Mouse (Mus musculus) neutrophil, adult 83 days (primary cell): ENCODE data around the gene Dmbt1. TPM values are rescaled to one million over a fixed set of nuclear protein-coding genes. Genes with fewer than 3 reads are reported as not detected.

Source experiments
- total RNA-seq, 2 experiments: library from RNA; stranded (reverse); gene quantifications; one replicate each; pipeline ENCODE4 v1.2.4; 2023

Dmbt1 gene
- not detected for total RNA-seq

GRCm38 (mm10) chr7:131031755-131032154 lies at the start of gene Dmbt1:
Gene Dmbt1, plus strand, starts transcription at chr7:131032053.

GRCm38 (mm10) chr7:131146214-131146613 lies 114.4 kb downstream of the Dmbt1 start, which contains the start of gene 4933402N03Rik:
Gene 4933402N03Rik, minus strand, starts transcription at chr7:131146314.

Other genes with a start within 250 kb of the Dmbt1 start
- 10 to 100 TPM; 18.0 to 25.7 TPM for gene Plekha1, start 166.3 kb upstream of the Dmbt1 start, total RNA-seq
- under 1 TPM in 1 of 2 experiments, not detected in 1; 0.22 TPM for gene Htra1, start 95.9 kb upstream of the Dmbt1 start, total RNA-seq
- gene 4933402N03Rik, start 114.3 kb downstream of the Dmbt1 start, total RNA-seq, result not detected
- gene 5430419D17Rik, start 142.3 kb downstream of the Dmbt1 start, total RNA-seq, result not detected